Mouse (Mus musculus) cerebellum, adult 2 months (tissue): Measurements from ENCODE around the gene Cdh1. TPM values are rescaled to one million over a fixed set of nuclear protein-coding genes. Genes with fewer than 3 reads are reported as not detected.
A peak's percentile ranks its signal among the peaks of the same experiment; 100 is the strongest.

Experiments used
- DNase-seq, 2 experiments: peaks; one replicate each; pipeline ENCODE4 v3.0.0; 2021
- H3K27ac ChIP-seq: fragments of 200-500 bp; 2 replicates; pipeline ENCODE4 v1.5.1; 2012; ENCODE audit warnings: low read length, control low read depth, inconsistent platforms; ENCODE audit not compliant: insufficient read depth
- H3K27me3 ChIP-seq: fragments of 200-500 bp; 2 replicates; pipeline ENCODE4 v1.6.1; 2012; ENCODE audit warnings: inconsistent platforms, mild to moderate bottlenecking, low read length, moderate library complexity; ENCODE audit not compliant: control insufficient read depth, insufficient read depth
- H3K4me1 ChIP-seq: fragments of 200-500 bp; 2 replicates; pipeline ENCODE4 v1.6.1; 2011; ENCODE audit warnings: low read length; ENCODE audit not compliant: control insufficient read depth, insufficient read depth
- H3K4me3 ChIP-seq: fragments of 200-500 bp; replicated peaks from 2 replicates; pipeline ENCODE3; 2011; ENCODE audit warnings: mild to moderate bottlenecking, low read depth, low read length, control low read depth; ENCODE audit not compliant: insufficient read depth
- CTCF ChIP-seq: fragments of 200-500 bp; IDR thresholded peaks from 2 replicates; pipeline ENCODE4 v1.5.1; 2011; ENCODE audit warnings: low read depth, mild to moderate bottlenecking, control low read depth, low read length, moderate library complexity, borderline replicate concordance; ENCODE audit not compliant: insufficient read depth
- POLR2A ChIP-seq: fragments of 200-500 bp; IDR thresholded peaks from 2 replicates; pipeline ENCODE4 v1.6.1; 2011; ENCODE audit warnings: low read length, control low read depth, borderline replicate concordance; ENCODE audit not compliant: insufficient read depth
- WGBS: fragments of 180-500 bp; shearing (Covaris S2); methylation state at CpG from one replicate; pipeline ENCODE4 v1.1.7; 2018; 5-methylcytosine and 5-hydroxymethylcytosine counted together
- polyA plus RNA-seq: library from polyadenylated mRNA; depleted of rRNA; stranded (reverse); fragments of >200 nt; gene quantifications from 2 replicates; pipeline ENCODE4 v1.2.3, GENCODE M21; 2012

Gene Cdh1
- polyA plus RNA-seq, 1 experiment, result 3.1 TPM

DNA sequence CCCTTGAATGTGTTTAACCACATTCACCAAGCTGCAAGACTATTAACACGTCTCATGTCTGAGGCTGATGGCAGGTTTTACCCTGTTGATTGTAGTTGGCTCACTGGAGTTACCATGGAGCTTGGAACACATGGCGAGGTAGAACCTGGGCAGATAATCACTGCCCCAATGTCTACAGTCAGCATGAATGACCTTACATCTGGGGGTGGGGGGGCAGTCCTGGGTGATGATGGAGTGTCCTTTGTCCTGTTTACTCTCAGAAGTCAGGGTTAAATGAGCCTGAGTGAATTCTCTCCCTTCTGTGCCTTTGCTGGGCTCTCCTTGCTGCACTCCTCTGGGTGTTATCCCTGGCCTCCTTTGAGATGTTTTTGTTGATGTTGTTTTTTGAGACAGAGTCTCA is 39.0 kb downstream of the Cdh1 start:
- 63% methylated on average over 2 of the region's 2 CpGs for WGBS
- no peak overlapping the region for H3K4me3 ChIP-seq
- no peaks in the 10 kb centered on the region for H3K27me3 ChIP-seq
- DNase-seq, result no peak
- no peak overlapping the region for H3K27ac ChIP-seq
- no peaks in the 10 kb centered on the region for H3K4me1 ChIP-seq
- TF ChIP-seq CTCF (no peak), POLR2A (no peak)

GRCm38 (mm10) chr8:106643100-106643499 is 39.9 kb downstream of the Cdh1 start:
- no peak for DNase-seq
- TF ChIP-seq POLR2A (no peak), CTCF (no peak)
- Histone ChIP-seq H3K4me1 (no peaks in the 10 kb centered on the region), H3K27ac (no peak overlapping the region), H3K27me3 (no peaks in the 10 kb centered on the region), H3K4me3 (no peak overlapping the region)
- WGBS, result 90% methylated on average over 4 of the region's 4 CpGs

GRCm38 (mm10) chr8:106644957-106645356 is 41.8 kb downstream of the Cdh1 start:
- Histone ChIP-seq H3K27me3 (no peaks in the 10 kb centered on the region), H3K4me1 (no peaks in the 10 kb centered on the region), H3K4me3 (no peak overlapping the region), H3K27ac (no peak overlapping the region)
- no peak for TF ChIP-seq CTCF
- TF ChIP-seq POLR2A, result no peak
- 75% methylated on average over 3 of the region's 3 CpGs for WGBS
- DNase-seq, result no peak

GRCm38 (mm10) chr8:106646153-106646552 is 43.0 kb downstream of the Cdh1 start:
- H3K27ac ChIP-seq, result no peak overlapping the region
- H3K27me3 ChIP-seq, result no peaks in the 10 kb centered on the region
- TF ChIP-seq CTCF (no peak), POLR2A (no peak)
- DNase-seq, result no peak
- no peak overlapping the region for H3K4me3 ChIP-seq
- WGBS, result 94% methylated on average over 2 of the region's 2 CpGs
- H3K4me1 ChIP-seq, result no peaks in the 10 kb centered on the region

DNA sequence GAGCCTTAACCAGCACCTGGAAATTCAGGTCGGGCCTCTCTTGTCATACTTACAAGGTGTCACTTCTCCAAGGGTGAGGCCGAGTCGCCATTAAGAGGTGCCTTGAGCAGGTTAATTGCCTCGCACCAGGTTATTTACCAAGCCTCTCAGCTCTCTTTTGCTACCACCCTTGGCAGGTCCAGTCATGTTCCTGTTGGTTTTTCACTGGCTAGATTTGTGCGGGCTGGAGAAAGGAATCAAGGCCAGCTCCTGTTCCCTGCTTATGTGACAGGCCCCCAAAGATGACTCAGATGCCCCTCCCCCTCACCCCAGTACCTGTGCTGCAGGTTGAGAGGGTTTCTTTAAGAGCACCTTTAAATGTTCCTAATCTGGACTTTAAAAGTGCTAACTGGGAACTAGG is 43.6 kb downstream of the Cdh1 start:
- no peak overlapping the region for H3K4me3 ChIP-seq
- TF ChIP-seq POLR2A (no peak), CTCF (no peak)
- no peaks in the 10 kb centered on the region for H3K4me1 ChIP-seq
- 89% methylated on average over 5 of the region's 5 CpGs for WGBS
- H3K27ac ChIP-seq, result no peak overlapping the region
- no peak for DNase-seq
- no peaks in the 10 kb centered on the region for H3K27me3 ChIP-seq

- TF ChIP-seq CTCF, result peak; percentile 72
- TF ChIP-seq POLR2A, result no peak
- H3K4me3 ChIP-seq, result no peak overlapping the region
- H3K4me1 ChIP-seq, result no peaks in the 10 kb centered on the region
- no peaks in the 10 kb centered on the region for H3K27me3 ChIP-seq
- peak; percentile 56 to 71 for DNase-seq
- 33% methylated on average over 2 of the region's 2 CpGs for WGBS
- H3K27ac ChIP-seq, result no peak overlapping the region
Observed at GRCm38 (mm10) chr8:106647387-106647786, 44.2 kb downstream of the Cdh1 start.

DNA sequence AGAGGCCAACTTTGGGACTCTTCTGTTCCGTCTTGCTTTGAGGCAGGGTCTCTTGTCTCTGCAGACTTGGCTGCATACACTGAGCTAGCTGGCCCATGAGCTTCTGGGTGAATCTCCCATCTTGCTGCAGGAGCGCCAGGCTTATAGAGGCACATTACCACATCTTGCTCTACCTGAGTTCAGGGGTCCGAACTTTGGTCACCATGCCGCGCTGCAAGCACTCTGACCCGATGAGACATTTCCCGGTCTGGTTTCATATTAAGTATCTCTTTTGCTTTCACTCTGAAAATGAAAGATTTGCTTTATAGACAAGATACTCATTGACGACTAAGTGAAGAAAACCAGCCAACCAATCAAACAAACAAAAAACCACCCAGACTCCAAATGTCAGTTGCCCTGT is 45.3 kb downstream of the Cdh1 start:
- no peak for DNase-seq
- TF ChIP-seq POLR2A, result no peak
- TF ChIP-seq CTCF, result no peak
- no peaks in the 10 kb centered on the region for H3K27me3 ChIP-seq
- H3K4me3 ChIP-seq, result no peak overlapping the region
- no peaks in the 10 kb centered on the region for H3K4me1 ChIP-seq
- H3K27ac ChIP-seq, result no peak overlapping the region
- 92% methylated on average over 8 of the region's 8 CpGs for WGBS

GRCm38 (mm10) chr8:106651994-106652393 is 48.8 kb downstream of the Cdh1 start:
- H3K4me1 ChIP-seq, result no peaks in the 10 kb centered on the region
- no peak for TF ChIP-seq CTCF
- no peak for TF ChIP-seq POLR2A
- H3K4me3 ChIP-seq, result no peak overlapping the region
- no peak for DNase-seq
- H3K27me3 ChIP-seq, result no peaks in the 10 kb centered on the region
- WGBS, result 96% methylated on average over 3 of the region's 3 CpGs
- no peak overlapping the region for H3K27ac ChIP-seq

GRCm38 (mm10) chr8:106656046-106656445 is 52.9 kb downstream of the Cdh1 start:
- no peaks in the 10 kb centered on the region for H3K4me1 ChIP-seq
- TF ChIP-seq CTCF (no peak), POLR2A (no peak)
- no peak for DNase-seq
- no peak overlapping the region for H3K27ac ChIP-seq
- no peaks in the 10 kb centered on the region for H3K27me3 ChIP-seq
- H3K4me3 ChIP-seq, result no peak overlapping the region
